Mouse (Mus musculus) heart, postnatal 25 days (tissue): ENCODE measurements around the gene Nudt8. TPM values are rescaled to one million over a fixed set of nuclear protein-coding genes. Genes with fewer than 3 reads are reported as not detected.
A peak's percentile ranks its signal among the peaks of the same experiment; 100 is the strongest.

Experiments used
- DNase-seq: peaks from one replicate; pipeline ENCODE4 v3.0.0; 2022; ENCODE audit warnings: low spot score
- intact Hi-C: fragments of 180-260 bp; cut with DNase I; formaldehyde crosslinking; loops from one replicate; pipeline ENCODE4 v1.15.1; 2025
- total RNA-seq, 2 experiments: library from RNA; stranded (reverse); gene quantifications; 2 replicates each; pipeline ENCODE4 v1.2.3; 2021

Gene Nudt8
- total RNA-seq, 2 experiments from 2014 or later, result 109 to 118 TPM

DNA sequence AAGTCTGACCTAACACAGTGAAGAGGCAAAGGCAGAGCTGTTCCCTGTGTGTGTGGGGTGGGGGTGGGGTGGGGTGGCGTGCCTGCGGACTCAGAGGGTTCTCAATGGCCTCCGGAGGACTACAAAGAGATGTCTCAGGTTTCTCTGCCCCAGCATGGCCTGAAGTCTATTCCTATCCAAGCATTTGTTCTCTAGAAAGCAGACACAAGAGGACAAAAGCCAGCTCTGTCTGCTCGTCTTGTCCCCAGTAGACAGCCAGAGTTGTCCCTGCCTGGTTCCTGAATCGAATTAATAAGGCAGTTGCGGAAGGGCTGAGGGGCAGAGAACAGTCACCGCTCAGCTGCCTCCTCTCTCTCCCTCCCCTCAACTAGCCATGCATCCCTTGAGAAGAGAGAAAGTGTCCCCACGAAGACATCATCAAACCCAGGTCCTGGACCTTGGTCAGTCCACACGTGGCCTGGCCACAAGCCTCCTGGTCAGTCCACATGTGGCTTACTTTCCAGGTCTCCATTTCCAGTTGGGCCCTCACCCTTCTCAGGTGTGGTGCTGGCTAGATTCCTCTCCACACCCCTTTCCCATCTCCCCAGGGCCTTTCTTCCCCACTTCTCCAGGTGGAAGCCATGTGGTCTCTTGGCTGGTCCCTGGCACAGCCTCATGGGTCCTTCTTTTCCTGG lies 16.7 kb upstream of the Nudt8 start:
- no peak for DNase-seq
- intact Hi-C loops, result loop anchor here (5.0 to 10.0 kb wide), 4 partner anchors 91 to 259 kb away; partner anchors contain the start of genes Chka and Kmt5b

- intact Hi-C loops, result loop anchor here (10.0 kb wide), 1 partner anchor 260 kb away; no protein-coding TSS in a partner anchor
Observed at GRCm38 (mm10) chr19:3985261-3985681, 15.1 kb upstream of the Nudt8 start.

GRCm38 (mm10) chr19:3986334-3986733 lies 14.0 kb upstream of the Nudt8 start, which contains the start of gene Acy3:
Gene Acy3, plus strand, starts transcription at chr19:3986570.
- intact Hi-C loops, result loop anchor here (10.0 kb wide), 1 partner anchor 262 kb away; no protein-coding TSS in a partner anchor
- DNase-seq, result peak; percentile 83

More at GRCm38 (mm10) chr19:3985261-3985681, 15.1 kb upstream of the Nudt8 start:
- no peak for DNase-seq

- DNase-seq, result no peak
- intact Hi-C loops, result loop anchor here (10.0 kb wide), 1 partner anchor 263 kb away; no protein-coding TSS in a partner anchor
Observed at GRCm38 (mm10) chr19:3988066-3988465, 12.3 kb upstream of the Nudt8 start.

DNA sequence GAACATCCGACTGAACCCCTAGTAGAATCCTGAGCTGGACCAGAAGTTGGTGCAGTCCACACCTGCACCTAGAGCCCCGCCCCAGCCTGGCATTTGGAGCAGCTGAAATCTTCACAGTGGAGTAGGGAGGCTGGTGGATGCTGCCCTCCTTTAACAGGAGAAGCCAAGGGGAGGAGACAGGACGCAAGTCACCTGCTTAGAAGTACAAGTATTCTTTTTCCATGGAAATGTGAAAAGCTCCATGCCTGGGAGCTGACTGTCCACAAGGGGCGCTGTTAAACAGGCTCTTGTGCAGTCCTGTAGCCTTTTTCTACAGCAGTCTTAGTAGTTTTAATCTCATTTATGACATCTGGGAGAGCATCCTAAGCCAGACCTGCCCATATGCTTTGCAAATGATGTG lies 11.6 kb upstream of the Nudt8 start:
- no peak for DNase-seq
- intact Hi-C loops, result loop anchor here (10.0 kb wide), 1 partner anchor 264 kb away; no protein-coding TSS in a partner anchor

- DNase-seq, result no peak
- intact Hi-C loops, result no loop called here
Observed at GRCm38 (mm10) chr19:3990804-3991203, 9.6 kb upstream of the Nudt8 start.

- intact Hi-C loops, result no loop called here
Observed at GRCm38 (mm10) chr19:3991562-3991961, 8.8 kb upstream of the Nudt8 start.

DNA sequence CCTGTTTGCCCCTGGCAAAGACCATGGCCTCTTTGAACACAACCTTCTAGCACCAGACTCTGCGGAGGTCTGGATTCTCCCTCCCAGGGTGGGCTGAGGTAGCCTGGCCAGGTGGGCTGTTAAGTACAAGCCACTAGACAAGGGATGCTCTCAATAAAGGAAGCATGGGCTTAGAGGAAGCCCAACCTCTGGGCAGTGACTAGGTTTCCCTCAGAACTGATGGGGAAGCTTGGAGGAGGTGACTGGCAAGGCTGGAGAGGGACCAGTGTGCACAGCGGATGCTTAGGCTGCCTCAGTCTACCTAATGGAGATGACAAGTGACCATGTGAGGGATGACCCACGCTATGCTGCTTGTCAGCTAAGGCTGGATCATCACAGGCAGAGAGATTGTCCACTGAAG lies 8.4 kb upstream of the Nudt8 start:
- no peak for DNase-seq
- intact Hi-C loops, result no loop called here

More at GRCm38 (mm10) chr19:3991562-3991961, 8.8 kb upstream of the Nudt8 start:
- no peak for DNase-seq

- DNase-seq, result no peak
- intact Hi-C loops, result no loop called here
Observed at GRCm38 (mm10) chr19:3992416-3992815, 8.0 kb upstream of the Nudt8 start, which contains the start of gene Tbx10. Gene Tbx10, plus strand, starts transcription at chr19:3992752.

GRCm38 (mm10) chr19:3994932-3995331 lies 5.4 kb upstream of the Nudt8 start:
- intact Hi-C loops, result no loop called here
- no peak for DNase-seq

DNA sequence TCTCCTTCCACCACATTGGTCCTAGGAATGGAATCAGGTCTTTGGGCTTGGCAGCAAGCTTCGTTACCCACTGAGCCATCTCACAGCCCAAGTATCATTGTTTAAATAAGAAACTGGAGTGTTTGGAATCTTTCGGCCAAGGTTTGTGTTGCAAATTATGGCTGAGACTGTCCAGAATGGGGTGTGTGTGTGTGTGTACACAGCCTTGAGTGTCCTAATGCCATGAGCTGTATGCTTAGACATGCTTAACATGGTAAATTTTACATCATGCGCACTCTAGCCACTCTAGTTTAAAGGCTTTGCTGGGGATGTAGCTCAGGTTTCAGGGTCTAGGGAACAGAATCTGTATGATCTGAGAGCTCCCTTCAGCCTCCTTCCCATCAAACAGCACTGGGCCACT lies 4.9 kb upstream of the Nudt8 start:
- intact Hi-C loops, result no loop called here
- no peak for DNase-seq

DNA sequence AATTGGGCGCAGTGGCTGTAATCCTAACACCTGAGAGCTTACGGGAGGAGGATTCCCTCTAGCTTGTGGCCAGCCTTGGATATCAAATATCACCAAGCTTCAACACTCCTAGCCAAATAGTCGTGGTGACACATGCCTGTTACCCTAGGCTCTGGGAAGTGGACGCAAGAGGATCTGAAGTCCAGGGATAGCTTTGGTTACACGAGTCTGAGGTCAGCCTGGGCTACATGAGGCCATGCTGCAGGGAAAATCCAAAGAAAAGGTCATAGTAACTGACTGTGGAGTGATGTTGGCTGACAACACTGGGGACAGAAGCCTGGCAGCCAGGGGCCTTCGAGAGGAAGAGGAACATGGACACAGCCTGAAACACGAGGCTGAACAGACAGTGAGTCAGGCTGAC lies 4.3 kb upstream of the Nudt8 start:
- DNase-seq, result no peak
- intact Hi-C loops, result no loop called here

DNA sequence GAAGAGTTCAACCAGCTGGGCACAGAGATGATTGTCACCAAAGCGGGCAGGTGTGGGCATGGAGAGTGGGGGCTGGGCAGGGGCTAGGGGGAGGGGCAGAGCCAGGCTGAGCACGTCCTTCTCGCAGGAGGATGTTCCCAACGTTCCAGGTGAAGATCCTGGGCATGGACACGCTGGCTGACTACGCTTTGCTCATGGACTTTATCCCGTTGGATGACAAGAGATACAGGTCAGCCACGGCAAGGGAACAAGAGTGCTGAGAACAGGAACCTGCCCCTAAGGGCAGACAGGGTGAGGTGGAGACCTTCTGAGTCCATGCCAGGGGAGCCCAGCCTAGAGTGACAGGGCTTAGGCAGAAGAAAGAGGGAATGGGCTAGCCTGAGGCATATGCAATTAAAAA lies 3.6 kb upstream of the Nudt8 start:
- no peak for DNase-seq
- intact Hi-C loops, result no loop called here

DNA sequence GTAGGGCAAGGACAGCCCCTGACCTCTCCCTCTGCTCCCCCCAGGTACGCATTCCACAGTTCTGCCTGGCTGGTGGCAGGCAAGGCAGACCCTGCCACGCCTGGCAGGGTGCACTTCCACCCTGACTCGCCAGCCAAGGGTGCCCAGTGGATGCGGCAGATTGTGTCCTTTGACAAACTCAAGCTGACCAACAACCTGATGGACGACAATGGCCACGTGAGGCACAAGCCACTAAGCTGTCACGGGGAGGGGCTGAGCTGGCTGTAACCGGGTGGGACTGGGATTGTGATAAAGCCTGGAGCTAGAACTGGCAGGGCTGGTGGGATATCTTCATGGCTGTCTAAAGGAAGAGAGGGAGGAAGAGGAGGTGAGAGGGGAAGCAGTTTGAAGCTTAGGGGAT lies 3.1 kb upstream of the Nudt8 start:
- intact Hi-C loops, result no loop called here

DNA sequence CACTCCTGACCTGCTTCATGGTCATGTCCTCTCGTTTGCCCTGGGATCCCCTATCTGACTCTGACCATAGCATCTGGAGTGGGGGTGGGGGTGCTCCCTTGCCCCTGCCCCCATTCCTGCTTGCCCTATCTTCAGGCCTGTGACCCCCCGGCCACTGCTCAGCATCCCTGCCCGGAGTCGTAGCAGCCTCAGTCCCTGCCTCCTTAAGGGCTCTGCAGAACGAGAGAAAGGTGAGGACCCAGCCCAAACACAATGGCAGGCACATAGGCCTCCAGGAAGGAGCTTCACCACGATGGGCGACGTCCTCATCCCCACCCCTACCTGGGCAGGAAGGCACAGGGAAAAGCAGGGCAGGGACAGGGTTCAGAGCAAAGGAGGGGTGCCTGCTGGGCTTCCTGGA lies 2.0 kb upstream of the Nudt8 start:
- intact Hi-C loops, result no loop called here
- DNase-seq, result no peak

More for the DNA sequence above, 3.1 kb upstream of the Nudt8 start:
- no peak for DNase-seq

DNA sequence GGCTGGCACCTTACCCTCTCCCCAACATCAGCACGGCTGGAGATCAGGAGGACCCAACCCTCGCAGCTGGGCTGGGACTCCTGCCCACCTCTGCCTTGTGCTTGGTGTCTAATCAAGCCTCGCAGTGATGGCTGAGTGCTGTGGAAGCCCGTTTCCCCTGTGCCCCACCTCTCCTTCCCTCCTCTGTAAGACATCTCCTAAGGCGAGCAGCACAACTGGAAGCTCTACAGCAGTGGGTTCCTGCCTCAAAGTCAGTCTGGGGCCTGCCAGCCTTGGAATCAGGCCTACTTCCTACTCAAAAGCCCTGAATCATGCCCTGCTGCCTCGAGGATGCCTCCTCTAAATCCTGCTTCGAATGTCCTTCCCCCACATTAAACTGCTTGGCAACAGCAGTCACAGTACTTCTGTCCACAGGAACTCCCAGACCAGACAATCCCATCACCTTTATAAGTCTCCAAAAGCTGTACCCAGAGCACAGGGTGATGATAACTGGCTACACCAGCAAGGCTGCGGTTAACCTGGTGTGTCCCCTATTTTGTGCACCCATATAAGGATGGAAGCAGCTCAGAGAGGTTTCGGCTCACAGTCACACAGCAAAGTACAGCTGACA lies 1.2 kb upstream of the Nudt8 start:
- intact Hi-C loops, result no loop called here
- no peak for DNase-seq

- intact Hi-C loops, result loop anchor here (1.0 kb wide), 1 partner anchor 11 kb away; the partner anchor contains the start of gene Ndufv1
- DNase-seq, result no peak
Observed at GRCm38 (mm10) chr19:4000949-4001525, 657 bp downstream of the Nudt8 start.

GRCm38 (mm10) chr19:4001752-4002151 lies 1.4 kb downstream of the Nudt8 start:
- no peak for DNase-seq
- intact Hi-C loops, result no loop called here

GRCm38 (mm10) chr19:4003112-4003511 lies 2.7 kb downstream of the Nudt8 start, which contains the start of gene Doc2g:
Gene Doc2g, plus strand, starts transcription at chr19:4003313.
- intact Hi-C loops, result no loop called here
- DNase-seq, result no peak

DNA sequence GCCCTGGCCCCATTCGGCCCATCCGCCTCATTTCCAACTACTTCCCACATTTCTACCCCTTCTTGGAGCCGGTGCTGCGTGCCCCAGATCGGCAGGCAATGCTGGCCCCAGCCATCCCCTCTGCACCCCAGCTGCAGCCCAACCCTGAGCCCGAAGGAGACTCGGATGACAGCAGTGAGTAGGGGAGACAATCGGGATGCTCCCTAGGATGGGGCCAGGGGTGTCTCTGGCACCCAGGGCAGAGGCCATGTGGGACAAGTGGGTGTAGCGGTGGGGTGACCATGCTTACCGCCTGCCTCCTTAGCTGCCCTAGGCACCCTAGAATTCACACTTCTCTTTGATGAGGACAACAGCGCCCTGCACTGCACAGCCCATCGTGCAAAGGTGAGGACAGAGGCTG lies 3.3 kb downstream of the Nudt8 start:
- intact Hi-C loops, result no loop called here
- DNase-seq, result no peak

DNA sequence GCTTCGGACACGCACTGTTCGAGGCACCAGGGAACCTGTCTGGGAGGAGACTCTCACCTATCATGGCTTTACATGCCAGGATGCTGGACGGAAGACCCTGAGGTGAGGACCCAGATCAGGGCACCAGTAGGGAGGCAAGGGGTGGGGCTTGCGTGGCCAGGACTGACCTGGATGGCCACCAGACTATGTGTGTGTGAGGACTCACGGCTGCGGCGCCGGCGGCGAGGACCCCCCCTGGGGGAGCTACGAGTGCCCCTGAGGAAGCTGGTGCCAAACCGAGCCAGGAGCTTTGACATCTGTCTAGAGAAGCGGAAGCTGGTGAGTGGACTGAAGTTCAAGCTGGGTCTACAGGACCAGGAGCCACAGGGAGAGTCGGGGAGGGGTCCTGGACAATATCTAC lies 4.0 kb downstream of the Nudt8 start:
- intact Hi-C loops, result no loop called here

More for the DNA sequence above, 4.0 kb downstream of the Nudt8 start:
- no peak for DNase-seq
